Mouse (Mus musculus) midbrain, embryonic 14.5 days (tissue): ENCODE data around the gene Exosc3. TPM values are rescaled to one million over a fixed set of nuclear protein-coding genes. Genes with fewer than 3 reads are reported as not detected.
"Not testable (repeated sequence)": the region's sequence is repeated elsewhere in the genome, so short reads cannot be mapped to it uniquely, and the experiment has no call there.

Experiments used
- ATAC-seq: fragments of 200-750 bp; cut with Nextera tagmentation; 2 replicates; pipeline ENCODE4 v1.8.0; 2017; ENCODE audit warnings: moderate number of reproducible peaks, moderate library complexity; ENCODE audit not compliant: low FRiP score, low TSS enrichment
- DNase-seq: peaks from one replicate; pipeline ENCODE4 v3.0.0-alpha.2; 2015
- H3K27ac ChIP-seq: fragments of 300-500 bp; sonication (generic); replicated peaks from 2 replicates; pipeline ENCODE4 v1.5.1; 2014; ENCODE audit warnings: mild to moderate bottlenecking, low read depth, low read length, moderate library complexity
- H3K27me3 ChIP-seq: fragments of 300-500 bp; sonication (generic); 2 replicates; pipeline ENCODE4 v1.6.1; 2014; ENCODE audit warnings: low read length, control low read depth, mixed read lengths; ENCODE audit not compliant: control insufficient read depth, insufficient read depth
- H3K36me3 ChIP-seq: fragments of 300-500 bp; sonication (generic); 2 replicates; pipeline ENCODE4 v1.6.1; 2014; ENCODE audit warnings: low read length, control low read depth; ENCODE audit not compliant: control insufficient read depth, insufficient read depth
- H3K4me1 ChIP-seq: fragments of 300-500 bp; sonication (generic); 2 replicates; pipeline ENCODE4 v1.6.1; 2014; ENCODE audit warnings: mild to moderate bottlenecking, antibody characterized with exemption, low read length, control low read depth; ENCODE audit not compliant: control insufficient read depth, insufficient read depth
- H3K4me2 ChIP-seq: fragments of 300-500 bp; sonication (generic); 2 replicates; pipeline ENCODE4 v1.6.1; 2014; ENCODE audit warnings: mild to moderate bottlenecking, low read length, moderate library complexity
- H3K4me3 ChIP-seq: fragments of 300-500 bp; sonication (generic); replicated peaks from 2 replicates; pipeline ENCODE4 v1.5.1; 2014; ENCODE audit warnings: low read depth, low read length
- H3K9ac ChIP-seq: fragments of 300-500 bp; sonication (generic); replicated peaks from 2 replicates; pipeline ENCODE4 v1.6.1; 2014; ENCODE audit warnings: mild to moderate bottlenecking, low read length, moderate library complexity
- H3K9me3 ChIP-seq: fragments of 300-500 bp; sonication (generic); 2 replicates; pipeline ENCODE4 v1.6.1; 2016; ENCODE audit warnings: low read length, control low read depth, mixed read lengths; ENCODE audit not compliant: control insufficient read depth
- WGBS: fragments of 180-500 bp; shearing (Covaris S2); extraction: QIAGEN DNeasy Blood & Tissue Kit; methylation state at CpG from one replicate; pipeline ENCODE4 v1.1.7; 2014; 5-methylcytosine and 5-hydroxymethylcytosine counted together
- polyA plus RNA-seq: library from polyadenylated mRNA; unstranded; fragments of >200 nt; fragmentation: Nextera tagmentation; extraction: Ambion mirVana; gene quantifications from 2 replicates; pipeline ENCODE4 v1.2.1, GENCODE M21; 2014

The Exosc3 gene
- polyA plus RNA-seq: 38.6 and 42.0 TPM in 2 replicates

DNA sequence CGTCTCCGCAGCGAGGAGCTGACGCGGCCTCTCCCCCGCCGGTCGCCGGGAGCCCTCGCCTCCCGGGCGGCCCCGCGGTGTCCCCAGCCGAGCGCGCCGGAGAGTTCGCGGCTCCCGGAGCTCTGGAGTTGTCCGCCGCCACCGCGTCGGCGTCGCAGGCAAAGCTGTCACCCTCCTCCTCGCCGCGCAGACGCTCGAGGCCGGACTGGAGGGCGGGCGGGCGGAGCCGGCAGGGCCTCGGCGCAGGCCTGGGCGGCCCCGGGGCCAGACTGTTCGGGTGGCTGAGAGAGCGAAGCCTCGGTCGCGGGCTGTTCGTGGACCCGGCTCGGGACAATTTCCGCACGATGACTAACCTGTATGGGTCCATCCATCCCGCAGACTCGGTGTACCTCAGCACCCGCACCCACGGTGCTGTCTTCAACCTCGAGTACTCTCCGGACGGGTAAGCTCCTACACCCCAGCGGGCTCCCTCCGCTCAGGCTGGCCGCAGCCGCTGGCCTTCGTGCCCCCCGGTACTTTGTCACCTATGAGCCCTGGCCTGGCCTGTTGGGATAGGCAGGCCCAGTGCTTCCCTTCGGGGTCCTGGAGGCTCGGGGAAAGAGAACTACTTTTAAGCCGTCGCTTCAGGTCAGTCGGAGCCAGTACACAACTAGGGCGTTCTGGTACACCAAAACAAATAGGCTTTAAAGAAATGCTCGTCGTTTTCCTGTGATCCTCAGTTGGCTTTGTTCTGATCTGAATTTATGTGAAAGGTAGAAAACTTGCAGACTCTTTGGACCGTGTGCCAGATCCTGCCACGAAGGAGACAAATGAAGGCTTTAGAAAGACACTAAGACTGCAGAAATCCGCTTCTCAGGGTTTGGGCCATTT lies at the start of gene Exosc3:
TSS of gene Exosc3 (minus strand) at position 447 of the 870 bp plus-strand sequence.
- Histone ChIP-seq H3K4me3 (peak within 1 kb of the TSS; percentile 98), H3K27ac (peak within 1 kb of the TSS; percentile 94), H3K9me3 (no peaks in the 10 kb centered on the region), H3K4me1 (peaks cover 18% of the 10 kb centered on the region), H3K4me2 (peak within 1 kb of the TSS; percentile 95), H3K27me3 (no peaks in the 10 kb centered on the region), H3K9ac (peak within 1 kb of the TSS; percentile 88), H3K36me3 (peaks cover 11% of the 10 kb centered on the region; the same call in 1 of the 2 replicates)
- DNase-seq (no peak), ATAC-seq (peak; percentile 82)
- WGBS: under 1% methylated on average over 76 of the region's 76 CpGs

DNA sequence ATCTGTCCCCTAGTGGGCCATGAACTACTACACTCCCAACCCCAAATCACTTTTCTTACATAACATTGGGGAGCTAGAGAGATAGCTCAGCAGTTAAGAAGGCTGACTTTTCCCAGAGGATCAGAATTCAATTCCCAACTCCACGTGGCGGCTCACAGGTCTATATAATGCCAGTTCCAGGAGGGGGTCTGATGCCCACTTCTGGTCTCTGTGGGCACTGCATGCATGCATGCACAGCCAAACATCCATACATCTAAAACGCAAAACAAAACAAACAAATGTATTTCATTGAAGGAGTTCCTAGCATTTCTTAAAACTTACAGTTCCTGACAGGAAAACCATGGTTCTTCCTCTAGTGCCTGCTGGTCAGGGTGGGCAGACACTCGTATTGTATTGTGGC lies 49.6 kb upstream of the Exosc3 start:
- Histone ChIP-seq H3K27ac (no peak overlapping the region), H3K4me1 (no peaks in the 10 kb centered on the region), H3K4me3 (no peak overlapping the region), H3K9ac (no peak overlapping the region), H3K9me3 (no peaks in the 10 kb centered on the region), H3K36me3 (peaks cover 1% of the 10 kb centered on the region; the same call in 1 of the 2 replicates), H3K4me2 (no peak overlapping the region), H3K27me3 (no peaks in the 10 kb centered on the region)
- 81% methylated on average over 4 of the region's 4 CpGs for WGBS
- ATAC-seq (no peak), DNase-seq (no peak)

DNA sequence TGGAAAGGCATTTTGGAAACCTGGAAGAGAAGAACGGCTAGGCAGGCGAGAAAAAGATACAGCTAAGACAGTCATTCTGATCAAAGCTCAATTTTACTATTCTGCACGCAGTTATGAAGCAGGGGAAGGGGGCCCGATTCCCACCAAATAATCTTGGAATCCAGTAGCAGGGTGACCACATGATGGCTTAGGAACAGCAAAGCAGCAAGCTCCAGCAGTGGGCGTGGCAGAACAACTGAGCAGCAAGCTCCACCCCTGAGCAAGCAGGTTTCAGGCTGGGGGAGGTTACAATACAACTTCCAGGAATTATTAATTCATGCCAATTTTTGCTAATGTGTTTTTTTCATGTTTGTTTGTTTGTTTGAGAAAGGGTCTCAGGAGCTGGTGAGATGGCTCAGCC lies 44.8 kb upstream of the Exosc3 start:
- H3K4me2 ChIP-seq, DNase-seq, H3K9ac ChIP-seq, H3K9me3 ChIP-seq, H3K4me1 ChIP-seq, ATAC-seq, H3K36me3 ChIP-seq, H3K4me3 ChIP-seq, H3K27ac ChIP-seq, H3K27me3 ChIP-seq: not testable (repeated sequence)
- WGBS: 93% methylated on average over 5 of the region's 5 CpGs

DNA sequence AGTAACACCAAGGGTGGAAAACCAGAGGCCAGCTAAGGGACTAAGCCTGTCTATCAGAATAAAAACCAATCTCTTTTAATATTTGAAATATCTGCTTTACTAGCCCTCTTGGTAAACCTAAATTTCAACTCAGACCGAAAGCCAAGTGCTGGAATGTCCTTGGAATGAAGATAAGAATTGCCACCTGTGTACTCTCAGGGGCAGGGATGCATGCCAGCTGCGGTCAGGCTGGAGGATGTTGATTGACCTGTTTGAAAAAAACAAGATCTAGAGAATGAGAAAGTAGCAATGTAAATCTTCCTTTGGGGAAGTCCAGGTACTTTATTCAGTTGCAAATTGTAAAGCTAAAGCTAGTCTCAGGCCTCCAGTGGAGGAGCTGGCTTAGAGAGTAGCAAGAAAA lies 39.6 kb upstream of the Exosc3 start:
- not testable (repeated sequence) for H3K9me3 ChIP-seq, H3K4me2 ChIP-seq, ATAC-seq, H3K9ac ChIP-seq, H3K27me3 ChIP-seq, H3K4me1 ChIP-seq, DNase-seq, H3K27ac ChIP-seq, H3K4me3 ChIP-seq, H3K36me3 ChIP-seq
- WGBS: 94% methylated on average over 2 of the region's 2 CpGs

DNA sequence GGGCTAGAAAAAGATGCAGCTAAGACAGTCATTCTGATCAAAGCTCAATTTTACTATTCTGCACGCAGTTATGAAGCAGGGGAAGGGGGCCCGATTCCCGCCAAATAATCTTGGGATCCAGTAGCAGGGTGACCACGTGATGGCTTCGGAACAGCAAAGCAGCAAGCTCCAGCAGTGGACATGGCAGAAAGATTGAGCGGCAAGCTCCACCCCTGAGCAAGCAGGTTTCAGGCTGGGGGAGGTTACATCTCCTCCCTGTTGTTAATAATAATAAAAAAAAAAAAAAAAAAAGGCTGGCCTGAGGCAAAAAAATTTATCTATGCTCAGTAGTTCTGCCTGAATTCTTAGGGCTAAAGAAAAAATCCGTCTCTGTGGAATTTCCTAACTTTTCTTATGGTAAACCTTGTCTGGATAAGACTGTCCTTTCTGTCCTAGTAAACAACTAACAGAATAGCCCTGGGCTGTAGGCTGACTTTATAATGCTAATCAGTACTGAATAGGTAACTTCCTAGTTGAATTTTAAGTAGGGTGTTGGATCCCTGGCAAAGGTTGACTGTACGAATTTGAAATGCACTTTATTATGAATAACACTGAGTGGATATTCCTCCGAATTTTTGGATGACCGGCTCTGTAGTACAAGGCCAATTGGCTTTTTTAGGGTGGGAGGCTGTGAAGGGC lies 38.5 kb upstream of the Exosc3 start:
- not testable (repeated sequence) for H3K4me2 ChIP-seq, H3K9ac ChIP-seq, ATAC-seq, H3K27ac ChIP-seq, DNase-seq, H3K4me1 ChIP-seq, H3K4me3 ChIP-seq, H3K9me3 ChIP-seq, H3K27me3 ChIP-seq
- 86% methylated on average over 10 of the region's 10 CpGs for WGBS
- peaks cover 10% of the 10 kb centered on the region for H3K36me3 ChIP-seq

DNA sequence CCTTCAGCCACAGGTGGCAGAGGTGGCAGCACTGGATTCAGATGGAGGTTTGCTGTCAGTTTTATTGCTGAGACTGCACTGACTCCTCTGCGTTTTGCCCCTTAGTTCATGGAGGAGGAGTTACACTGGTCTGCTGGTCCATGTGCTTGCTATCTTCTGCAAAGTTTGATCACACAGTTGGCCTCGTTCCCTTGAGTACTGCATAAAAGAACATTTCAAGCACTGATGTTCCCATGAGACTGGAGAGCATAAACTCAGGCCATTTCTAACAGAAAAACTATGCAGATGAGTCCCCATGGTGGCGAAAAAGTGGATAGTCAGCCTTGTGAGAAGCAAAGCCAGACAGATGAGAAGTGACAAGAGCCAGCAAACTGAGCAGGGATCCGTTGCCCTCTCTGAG lies 34.0 kb upstream of the Exosc3 start:
- Histone ChIP-seq H3K9me3 (no peaks in the 10 kb centered on the region), H3K36me3 (peaks cover 52% of the 10 kb centered on the region)
- 81% methylated on average over 4 of the region's 4 CpGs for WGBS

DNA sequence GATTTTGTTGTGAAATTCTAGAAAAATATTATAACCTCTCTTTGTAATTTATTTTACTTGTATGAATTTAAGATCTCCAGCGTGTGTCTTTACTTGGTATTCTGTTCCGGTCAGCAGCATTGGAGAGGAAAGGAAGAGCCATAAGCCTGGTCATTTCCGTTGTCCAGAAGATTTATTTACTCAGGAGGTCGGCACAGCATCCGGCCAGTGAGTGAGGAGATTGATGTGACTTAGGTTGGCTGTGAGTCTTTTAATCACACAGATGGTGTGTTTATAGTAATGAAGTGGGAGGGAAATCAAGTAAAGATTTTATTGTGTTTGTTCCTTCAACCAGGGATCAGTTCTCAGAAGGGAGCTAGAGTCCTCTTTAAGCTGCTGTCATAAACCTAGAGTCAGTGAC lies 32.3 kb upstream of the Exosc3 start:
- no peak for DNase-seq
- no peak overlapping the region for H3K27ac ChIP-seq
- no peaks in the 10 kb centered on the region for H3K9me3 ChIP-seq
- 96% methylated on average over 5 of the region's 5 CpGs for WGBS
- peaks cover 64% of the 10 kb centered on the region for H3K36me3 ChIP-seq
- no peak for ATAC-seq
- no peak overlapping the region for H3K4me3 ChIP-seq
- H3K9ac ChIP-seq: no peak overlapping the region
- H3K4me1 ChIP-seq: no peaks in the 10 kb centered on the region
- no peak overlapping the region for H3K4me2 ChIP-seq
- H3K27me3 ChIP-seq: no peaks in the 10 kb centered on the region

More for the DNA sequence above, 34.0 kb upstream of the Exosc3 start:
- H3K4me3 ChIP-seq: no peak overlapping the region
- no peak for DNase-seq
- no peaks in the 10 kb centered on the region for H3K4me1 ChIP-seq
- no peak overlapping the region for H3K4me2 ChIP-seq
- H3K27me3 ChIP-seq: no peaks in the 10 kb centered on the region
- ATAC-seq: no peak
- H3K27ac ChIP-seq: no peak overlapping the region
- no peak overlapping the region for H3K9ac ChIP-seq

DNA sequence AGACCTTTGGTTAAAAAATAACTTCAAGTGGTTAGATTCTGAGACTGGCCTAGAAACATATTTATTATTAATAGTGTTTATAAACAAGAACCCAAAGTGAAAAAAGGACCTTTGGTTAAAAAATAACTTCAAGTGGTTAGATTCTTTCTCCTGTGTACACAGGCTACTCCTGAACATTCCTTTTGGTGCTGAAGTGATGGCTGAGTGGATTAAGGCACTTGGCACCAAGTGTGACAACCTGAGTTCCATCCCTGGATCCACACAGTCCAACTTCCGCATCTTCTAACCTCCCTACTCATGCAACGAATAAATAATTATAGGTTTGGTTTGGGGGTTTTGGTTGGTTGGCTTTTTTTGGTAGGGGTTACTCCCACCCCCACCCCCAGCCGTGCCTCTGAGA lies 28.7 kb upstream of the Exosc3 start:
- no peak for ATAC-seq
- no peak overlapping the region for H3K4me3 ChIP-seq
- no peak overlapping the region for H3K4me2 ChIP-seq
- H3K9me3 ChIP-seq: no peaks in the 10 kb centered on the region
- no peak overlapping the region for H3K27ac ChIP-seq
- H3K4me1 ChIP-seq: no peaks in the 10 kb centered on the region
- DNase-seq: no peak
- no peaks in the 10 kb centered on the region for H3K27me3 ChIP-seq
- no peak overlapping the region for H3K9ac ChIP-seq
- peaks cover 61% of the 10 kb centered on the region for H3K36me3 ChIP-seq
- WGBS: 88% methylated on average over 3 of the region's 3 CpGs
